Mouse (Mus musculus): ENCODE data around the gene Ggcx.

Gene Ggcx

DNA sequence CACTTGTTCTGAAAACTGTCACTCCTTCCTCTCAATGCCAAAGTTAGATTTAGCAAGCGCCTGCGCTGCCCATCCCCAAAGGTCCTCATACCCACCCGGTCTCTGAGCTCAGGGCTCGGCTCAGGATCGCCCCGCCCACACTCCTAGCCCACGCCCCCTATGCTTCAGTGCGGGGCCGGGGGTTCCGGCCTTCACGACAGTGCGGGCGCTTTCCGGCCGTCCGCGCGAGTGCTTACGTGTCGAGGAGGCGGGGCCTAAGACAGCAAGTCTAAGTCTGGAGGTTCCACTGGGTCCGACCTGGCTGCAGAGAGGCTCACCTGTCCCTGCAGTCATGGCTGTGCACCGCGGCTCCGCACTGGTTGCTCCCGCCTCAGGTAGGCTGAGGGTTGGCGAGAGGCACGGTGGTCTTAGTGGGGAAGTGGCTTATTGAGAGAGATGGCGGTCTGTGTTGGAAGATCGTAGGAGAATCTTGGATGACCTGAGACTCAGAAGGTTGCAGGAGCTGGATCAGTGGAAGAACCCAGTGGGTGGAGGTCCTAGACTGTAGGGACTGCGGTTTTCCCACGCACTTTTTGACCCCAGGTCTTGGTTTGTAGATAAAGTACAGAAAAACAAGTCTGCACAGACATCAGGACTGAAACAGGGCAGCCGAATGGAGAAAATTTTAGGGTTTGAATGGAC lies at the start of gene Ggcx:
TSS of gene Ggcx (plus strand) at position 233 of the 681 bp plus-strand sequence.
- DNase-seq (ENCODE audit: low read depth in 2 of 2, low spot score in 2 of 2), result peak; percentile 84 to 92

DNA sequence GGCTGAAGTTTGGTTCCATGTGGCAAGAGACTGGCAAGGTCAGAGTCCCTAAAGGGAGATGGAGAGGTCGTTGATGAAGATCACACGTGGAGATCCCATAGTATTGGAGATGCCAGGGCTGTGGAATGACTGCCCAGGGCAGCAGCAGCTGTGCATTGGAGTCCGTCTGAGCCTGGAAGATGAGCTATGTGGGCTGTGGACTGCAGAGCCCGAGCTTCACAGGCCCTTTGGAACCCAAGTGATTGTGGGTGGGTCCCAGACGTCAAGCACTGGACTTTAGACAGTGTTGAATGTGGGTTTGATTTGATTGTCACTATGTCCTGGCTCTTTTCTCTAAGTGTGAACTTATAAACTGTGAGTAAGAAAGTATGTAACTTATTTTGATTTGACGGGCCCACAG lies 49.1 kb upstream of the Ggcx start:
- no peak for DNase-seq (ENCODE audit: low read depth in 2 of 2, low spot score in 2 of 2)

DNA sequence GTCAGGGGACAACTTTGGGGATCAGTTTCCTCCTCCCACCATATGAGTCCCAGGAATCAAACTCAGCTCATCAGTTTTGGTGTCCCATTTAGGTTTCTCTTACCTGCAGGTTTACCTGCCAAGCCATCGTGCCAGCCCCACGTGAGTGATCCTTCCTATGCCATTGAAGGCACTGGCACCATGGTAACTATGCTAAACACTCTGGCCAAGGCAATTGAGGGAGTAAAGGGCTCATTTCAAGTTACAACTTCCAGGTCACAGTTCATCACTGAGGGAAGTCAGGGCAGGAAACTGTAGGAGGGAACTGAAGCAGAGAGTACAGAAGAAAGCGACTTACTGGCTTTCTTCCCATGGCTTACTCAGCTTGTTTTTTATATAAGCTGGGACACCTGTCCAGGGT lies 47.8 kb upstream of the Ggcx start:
- no peak for DNase-seq (ENCODE audit: low read depth in 2 of 2, low spot score in 2 of 2)

DNA sequence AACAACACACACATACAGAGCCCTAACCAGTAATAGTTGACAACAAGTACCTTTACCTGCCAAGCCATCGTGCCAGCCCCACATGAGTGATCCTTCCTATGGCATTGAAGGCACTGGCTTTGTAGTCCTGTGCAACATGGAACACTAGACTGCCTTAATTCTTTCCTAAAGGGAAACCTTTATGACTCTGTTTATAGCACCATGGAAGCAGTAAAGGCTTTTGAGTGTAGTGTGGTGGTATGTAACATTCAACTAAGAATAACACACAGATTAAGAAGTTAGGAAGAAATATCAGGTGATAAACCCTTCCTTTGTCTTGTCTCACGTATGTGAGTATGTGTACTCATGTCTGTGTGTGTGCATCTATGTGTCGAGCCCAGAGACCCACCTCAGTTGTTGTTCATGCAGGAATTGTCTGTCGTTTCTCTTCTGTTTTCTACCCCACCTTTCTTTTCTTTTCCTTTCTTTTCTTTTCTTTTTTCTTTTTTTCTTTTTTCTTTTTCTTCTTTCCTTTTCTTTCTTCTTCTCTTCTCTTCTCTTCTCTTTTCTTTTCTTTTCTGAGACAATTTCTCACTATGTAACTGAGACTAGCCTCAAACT lies 47.2 kb upstream of the Ggcx start, which contains the start of gene Rnf181:
TSS of gene Rnf181 (minus strand) at position 113 of the 600 bp plus-strand sequence.
- DNase-seq (ENCODE audit: low read depth in 2 of 2, low spot score in 2 of 2), result no peak

DNA sequence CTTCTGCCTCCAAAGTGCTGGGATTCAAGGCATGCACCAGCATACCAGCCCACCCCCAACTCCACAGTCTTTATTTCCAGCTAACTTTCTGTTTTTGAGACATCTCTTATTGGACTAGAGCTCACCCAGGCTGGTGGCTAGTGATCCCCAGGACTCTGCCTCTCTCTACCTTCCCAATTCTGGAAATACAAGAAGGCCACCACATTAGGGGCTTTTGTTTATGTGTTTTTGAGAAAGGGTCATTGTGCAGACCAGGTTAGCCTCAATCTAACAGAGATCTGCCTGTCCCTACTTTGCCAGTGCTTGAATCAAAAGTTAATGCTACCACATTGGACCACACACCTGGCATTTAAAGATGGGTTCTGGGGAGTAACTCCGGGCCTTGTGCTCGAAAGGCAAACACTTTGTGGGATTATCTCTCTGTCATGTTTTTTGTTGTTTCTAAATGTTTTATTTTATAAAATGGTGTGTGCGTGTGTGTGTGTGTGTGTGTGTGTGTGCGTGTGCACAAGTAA lies 46.6 kb upstream of the Ggcx start:
- no peak for DNase-seq (ENCODE audit: low read depth in 2 of 2, low spot score in 2 of 2)

DNA sequence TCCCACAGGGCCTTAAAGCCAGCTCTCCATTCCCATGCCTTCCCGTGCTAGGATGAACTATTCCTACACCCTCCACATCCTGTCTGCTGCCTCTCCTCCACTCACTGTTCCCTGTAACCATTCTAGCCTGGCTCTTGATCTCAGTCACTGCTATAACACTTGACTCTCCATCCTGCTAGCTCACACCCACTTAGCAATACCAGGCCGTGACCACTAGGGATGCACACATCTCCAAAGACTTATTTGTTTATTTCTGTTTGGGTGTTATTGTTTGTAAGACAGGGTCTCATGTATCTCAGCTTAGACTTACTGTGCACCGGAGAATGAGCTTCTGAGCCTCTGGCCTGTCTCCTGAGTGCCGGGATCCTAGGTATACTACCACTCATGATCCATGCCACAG lies 44.6 kb upstream of the Ggcx start:
- DNase-seq (ENCODE audit: low read depth in 2 of 2, low spot score in 2 of 2), result no peak

DNA sequence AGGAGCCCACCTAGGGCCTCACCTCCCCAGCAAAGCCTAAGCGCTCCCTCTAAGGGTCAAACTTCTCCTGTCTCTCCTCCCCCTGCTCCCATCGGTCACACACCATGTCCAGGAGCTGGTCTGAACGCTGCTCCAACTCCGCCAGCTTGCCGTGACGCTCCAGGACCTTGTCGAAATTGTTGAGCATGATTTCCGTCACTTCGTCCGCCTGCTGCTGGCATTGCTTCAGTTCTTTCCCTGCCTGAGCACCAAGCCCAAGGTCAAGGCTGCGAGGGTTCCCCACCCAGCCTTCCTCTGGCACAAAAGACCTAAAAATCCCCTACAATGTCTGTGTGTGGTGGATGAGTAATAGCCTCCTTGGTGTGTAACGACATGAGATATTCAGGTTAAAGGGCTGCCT lies 44.0 kb upstream of the Ggcx start:
- no peak for DNase-seq (ENCODE audit: low read depth in 2 of 2, low spot score in 2 of 2)

DNA sequence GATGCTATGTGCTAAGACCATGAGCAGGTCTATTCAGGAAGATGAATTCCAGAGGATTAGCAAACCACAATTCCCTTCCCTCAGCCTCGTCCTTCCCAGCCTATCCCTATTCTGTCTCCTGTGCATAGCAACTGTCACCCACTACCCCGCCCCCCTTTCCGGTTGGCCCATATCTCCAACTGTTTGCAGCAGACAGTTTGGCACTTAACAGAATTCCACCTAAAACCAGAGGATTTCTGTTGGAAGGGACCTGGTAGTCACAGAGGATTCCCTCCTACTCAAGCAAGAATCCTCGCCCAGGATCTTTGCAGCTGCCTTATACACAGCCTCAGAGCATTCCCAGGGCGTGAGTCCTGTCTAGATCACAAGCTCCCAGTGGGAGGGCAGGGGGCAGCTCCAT lies 43.0 kb upstream of the Ggcx start:
- no peak for DNase-seq (ENCODE audit: low read depth in 2 of 2, low spot score in 2 of 2)

DNA sequence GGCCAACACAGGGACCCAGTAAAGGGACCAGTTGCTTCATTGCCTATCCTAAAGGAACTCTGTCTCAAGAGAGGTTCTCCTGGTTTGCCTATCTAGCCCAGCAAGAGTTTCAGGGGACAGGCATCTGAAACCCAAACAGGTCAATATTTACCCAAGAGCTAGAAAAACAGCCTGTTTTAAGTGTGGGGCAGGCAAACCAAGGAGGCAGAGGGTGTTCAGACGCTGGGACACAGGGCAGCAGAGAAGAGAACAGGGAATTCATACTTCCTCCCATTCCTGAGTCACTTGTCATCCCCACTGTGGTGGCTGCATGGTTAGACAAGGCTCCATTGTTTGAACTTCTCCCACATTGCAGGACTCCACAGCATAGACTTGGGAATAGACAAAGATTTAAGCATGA lies 42.5 kb upstream of the Ggcx start:
- DNase-seq (ENCODE audit: low read depth in 2 of 2, low spot score in 2 of 2), result no peak

DNA sequence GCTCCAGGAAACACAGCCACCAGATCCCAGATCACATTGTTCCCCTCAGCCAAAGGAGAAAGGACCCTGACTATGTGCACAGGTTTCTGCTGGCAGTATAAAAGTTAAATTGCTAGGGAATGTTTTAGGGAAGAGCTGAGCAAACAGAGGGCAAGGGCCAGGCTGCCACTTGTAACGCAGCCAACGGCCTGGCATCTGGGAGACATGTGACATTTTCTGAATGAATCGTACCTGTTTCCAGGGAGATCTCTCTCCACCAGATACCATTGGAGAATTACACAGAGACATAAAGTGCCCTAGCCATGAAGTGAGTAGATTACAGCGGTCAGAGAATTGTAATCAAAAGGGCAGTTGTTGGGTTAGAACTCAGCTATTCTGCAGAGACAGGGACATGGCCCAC lies 40.9 kb upstream of the Ggcx start:
- no peak for DNase-seq (ENCODE audit: low read depth in 2 of 2, low spot score in 2 of 2)

DNA sequence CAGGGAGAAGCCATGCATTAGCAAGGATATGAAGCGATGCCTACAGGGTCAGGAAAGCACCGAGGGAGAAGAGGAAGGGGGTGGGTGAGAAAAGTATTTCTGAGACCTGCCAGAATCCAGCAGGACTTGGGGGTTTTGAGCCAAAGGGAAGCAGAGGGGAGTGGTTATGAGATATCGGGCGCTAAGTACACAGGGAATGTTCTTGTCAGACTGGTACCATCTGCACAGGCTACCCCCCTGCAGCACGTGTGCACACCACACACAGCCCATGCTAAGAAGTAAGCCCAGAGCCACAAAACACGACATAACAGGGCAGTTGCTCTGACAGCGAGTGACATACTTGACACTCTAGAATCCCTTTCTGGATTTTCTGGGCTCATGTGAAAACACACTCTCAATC lies 39.9 kb upstream of the Ggcx start:
- DNase-seq (ENCODE audit: low read depth in 2 of 2, low spot score in 2 of 2), result no peak

DNA sequence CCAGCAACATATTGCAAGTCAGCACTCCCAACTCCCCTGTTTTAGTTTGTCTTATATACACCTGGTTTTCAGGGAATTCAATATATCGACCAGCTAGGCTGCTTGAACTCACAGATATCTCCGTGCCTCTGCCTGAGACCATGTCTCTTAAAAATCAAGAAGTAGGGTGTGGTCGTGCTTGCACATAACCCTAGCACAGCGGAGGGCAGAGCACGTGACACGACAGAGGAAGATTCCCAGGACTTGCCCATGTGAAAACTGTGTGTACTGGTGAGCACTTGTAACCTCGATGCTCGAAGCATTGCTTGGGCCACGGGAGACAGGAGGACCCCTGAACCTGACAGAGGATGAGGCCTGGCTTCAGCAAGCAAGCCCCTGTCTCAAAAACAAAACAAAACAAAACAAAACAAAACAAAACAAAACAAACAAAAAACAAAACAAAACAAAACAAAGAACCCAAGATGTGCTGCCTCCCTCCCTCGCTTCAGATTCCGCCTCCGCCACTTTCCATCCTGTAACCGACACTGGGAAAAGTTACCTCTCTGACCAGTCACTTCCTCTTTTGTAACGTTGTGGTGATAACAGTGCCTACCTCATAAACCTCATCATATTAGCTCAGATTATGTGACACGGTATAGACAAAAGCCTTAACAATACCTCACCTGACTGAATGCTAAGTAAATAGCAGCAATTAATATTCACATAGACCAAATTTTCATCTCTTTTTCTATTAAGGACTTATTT lies 39.1 kb upstream of the Ggcx start:
- DNase-seq (ENCODE audit: low read depth in 2 of 2, low spot score in 2 of 2), result no peak

DNA sequence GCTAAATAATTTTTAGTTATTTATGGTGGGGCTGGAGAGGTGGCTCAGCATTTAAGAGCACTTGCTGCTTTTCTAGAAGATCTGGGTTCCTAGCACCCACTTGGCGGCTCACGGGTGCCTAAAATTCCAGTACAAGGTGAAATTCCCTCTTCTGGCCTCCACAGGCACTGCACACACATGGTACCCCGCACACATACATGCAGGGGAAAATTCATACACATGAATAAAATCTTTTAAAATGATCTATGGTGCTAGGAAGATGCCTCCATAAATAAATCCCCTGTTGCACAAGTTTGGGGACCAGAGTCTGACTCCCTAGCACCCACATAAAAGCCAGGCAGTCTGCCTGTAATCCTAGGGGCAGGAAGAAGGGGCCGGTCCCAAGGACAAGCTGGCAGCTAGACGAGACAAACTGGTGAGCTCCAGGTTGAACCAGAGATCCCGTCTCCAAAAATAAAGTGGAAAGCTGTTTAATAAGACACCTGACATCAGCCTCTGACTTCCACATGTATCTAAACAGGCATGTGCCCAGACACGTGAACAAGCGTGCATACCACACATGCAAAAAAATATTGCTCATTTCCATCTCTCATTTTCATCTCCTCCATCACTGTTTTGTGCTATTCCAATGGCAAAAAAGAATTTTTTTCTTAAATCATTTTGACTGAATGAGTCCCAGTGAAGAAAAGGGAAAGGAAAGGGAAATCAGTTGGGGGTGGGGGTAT lies 35.4 kb upstream of the Ggcx start:
- DNase-seq (ENCODE audit: low read depth in 2 of 2, low spot score in 2 of 2), result no peak

DNA sequence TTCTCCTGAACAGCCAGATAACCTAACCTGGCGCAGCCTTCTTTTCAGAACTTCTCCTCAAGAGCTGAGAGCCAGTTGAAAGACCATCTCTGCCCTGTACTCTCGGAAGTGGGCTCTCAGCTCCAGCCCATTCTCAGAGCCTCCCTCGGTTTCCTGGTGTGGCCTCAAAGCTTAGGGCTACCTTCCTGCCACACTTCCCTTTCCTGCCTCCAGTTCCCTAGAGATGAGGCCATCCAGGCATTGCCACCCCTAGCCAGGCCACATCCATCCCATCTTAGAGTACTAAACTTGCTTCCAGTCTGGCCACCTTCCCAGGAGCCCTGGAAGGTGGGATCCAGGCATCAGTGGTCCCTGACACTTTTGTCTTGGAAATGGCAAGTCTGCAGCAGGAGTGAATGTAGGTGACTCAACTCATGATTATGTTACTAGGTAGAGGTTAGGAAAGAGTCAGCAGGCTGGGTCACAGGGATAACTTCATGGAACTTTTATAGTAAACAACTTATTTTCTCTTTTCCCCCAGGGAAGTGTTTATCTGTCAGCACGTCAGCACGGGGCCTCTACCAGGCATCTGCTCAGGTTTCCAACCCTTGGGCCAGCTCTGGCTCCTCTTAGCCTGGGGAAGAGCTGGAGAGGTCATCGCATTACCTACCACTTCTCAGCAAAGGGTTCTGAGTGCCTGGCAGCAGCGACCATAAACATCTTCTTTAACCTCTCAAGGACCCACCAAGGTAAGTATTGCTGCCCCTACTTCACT lies 34.6 kb upstream of the Ggcx start:
- no peak for DNase-seq (ENCODE audit: low read depth in 2 of 2, low spot score in 2 of 2)

DNA sequence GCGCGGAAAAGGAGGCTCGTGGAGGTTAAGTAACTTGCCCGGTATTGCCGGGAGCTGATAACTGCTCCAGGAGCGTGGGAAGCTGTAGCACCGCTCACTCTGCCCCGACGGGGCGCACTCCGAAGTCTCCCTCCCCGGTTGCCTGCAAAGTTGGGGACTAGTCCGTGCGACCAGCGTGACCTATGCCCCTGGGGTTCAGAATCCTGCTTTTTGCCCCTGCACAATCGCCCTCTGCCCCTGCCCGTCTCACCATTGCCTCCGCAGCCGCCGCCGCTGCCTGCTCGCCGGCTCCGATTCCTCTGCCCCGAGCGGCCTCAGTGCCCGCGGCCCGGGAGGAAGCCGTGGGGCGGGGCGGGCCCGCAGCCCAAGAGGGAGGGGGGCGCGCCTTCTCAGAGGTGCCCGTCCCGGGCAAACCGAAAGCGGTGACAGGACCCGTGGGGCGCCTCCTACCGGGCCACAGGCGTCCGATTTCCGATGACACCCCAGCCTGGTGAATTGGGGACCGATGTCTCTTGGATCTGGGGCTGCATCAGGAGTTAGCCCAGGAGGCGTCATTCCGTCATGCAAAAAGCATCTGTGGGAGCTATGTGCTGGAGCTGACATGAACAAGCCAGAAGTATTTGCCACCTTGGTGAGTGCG lies 33.9 kb upstream of the Ggcx start, which contains the start of gene Vamp5:
TSS of gene Vamp5 (minus strand) at position 338 of the 640 bp plus-strand sequence.
- DNase-seq (ENCODE audit: low read depth in 2 of 2, low spot score in 2 of 2), result peak; percentile 84 to 85

DNA sequence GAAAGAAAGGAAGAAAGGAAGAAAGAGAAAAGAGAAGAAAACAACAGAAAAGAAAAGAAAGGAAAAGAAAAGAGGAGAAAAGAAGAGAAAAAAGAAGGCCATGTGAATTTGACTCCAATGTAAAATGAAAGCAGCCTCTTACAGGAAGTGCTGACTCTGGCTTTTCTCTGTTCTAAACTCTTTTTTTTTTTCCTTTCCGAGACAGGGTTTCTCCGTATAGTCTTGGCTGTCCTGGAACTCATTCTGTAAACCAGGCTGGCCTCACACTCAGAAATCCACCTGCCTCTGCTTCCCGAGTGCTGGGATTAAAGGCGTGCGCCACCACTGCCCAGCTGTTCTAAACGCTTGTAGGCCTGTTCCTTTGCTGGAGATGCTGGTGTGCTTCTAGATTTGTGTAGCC lies 31.6 kb upstream of the Ggcx start:
- no peak for DNase-seq (ENCODE audit: low read depth in 2 of 2, low spot score in 2 of 2)

DNA sequence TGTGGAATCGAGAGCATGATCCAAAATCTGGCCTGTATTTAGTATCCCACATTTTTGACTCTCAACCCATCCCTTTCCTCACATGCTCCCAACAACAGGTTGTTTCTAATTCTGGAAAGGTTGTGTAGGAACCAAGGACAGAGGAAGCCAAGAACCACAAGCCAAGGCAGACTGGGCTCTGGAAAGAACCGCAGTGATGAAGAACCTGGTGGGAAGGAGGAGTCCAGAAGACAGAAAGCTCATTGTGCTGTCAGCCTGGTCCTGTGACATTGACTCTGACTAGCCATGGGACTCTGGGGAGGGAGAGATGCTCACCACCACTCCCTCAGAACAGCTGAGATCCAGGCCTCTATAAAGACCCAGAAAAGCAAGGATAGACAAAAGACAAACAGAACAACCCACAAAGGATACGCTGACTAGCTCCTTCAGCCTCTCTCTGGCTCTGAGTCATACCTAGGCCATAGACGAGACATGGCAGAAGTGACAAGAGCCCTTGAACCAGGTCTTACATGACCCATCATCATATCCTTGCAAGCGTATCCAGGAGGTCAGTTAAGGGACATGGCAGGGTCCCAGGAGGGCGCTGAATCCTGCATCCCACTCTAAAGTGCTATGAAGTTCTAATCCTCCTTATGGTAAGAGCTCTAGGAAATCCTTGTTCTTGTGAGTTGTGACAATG lies 30.8 kb upstream of the Ggcx start:
- DNase-seq (ENCODE audit: low read depth in 2 of 2, low spot score in 2 of 2), result no peak

DNA sequence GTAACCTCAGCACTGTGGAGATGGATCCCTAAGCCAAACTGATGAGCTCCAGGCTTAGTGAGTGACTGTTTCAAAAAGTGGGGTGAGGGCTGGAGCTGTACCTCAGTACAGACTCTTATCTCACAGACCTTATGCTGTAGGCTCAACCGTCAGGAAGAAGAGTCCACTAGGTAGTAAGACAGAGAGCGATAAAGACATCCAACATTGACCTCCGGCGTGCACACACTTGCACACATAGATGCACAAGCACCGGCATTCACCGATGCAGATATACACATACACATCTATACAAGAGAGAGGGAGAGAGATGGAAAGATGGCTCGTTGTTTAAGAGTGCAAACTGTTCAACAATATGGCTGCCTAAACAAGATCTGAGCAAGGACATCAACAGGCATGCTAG lies 30.2 kb upstream of the Ggcx start:
- DNase-seq (ENCODE audit: low read depth in 2 of 2, low spot score in 2 of 2), result no peak

DNA sequence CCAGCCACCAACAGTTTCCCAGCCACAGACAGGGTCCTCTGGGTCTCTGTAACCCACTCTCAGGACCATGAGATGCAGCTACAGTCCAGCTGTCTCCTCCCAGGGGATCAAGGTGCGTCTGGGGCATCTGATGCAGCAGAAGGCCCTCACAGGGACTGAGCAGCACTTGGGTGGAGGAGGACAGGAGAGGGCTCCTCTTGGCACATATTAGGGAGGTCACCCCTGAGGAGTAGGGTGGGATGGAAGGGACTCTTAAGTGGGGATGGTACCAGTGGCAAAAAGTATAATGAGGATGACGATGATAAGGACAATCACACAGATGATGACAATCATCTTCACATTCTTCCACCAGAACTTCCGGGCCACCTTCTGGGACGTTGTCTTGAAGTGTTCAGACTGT lies 28.9 kb upstream of the Ggcx start:
- DNase-seq (ENCODE audit: low read depth in 2 of 2, low spot score in 2 of 2), result no peak

DNA sequence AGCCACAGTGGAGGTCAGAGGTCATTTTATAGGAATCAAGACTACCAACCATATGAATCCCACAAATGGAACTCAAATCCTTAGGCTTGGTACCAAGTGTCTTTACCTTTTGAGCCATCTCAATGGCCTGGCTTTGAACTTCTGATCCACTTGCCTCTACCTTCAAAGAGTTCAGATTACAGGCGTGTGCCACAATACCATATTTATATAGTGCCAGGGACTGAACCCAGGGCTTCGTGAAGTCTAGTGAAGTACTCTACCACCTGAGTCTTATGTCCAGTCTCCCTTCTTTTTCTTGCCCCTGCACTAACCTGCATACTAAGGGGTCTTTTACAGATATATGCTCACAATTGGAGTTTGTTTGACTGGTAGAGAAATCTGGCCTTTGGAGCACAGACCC lies 27.5 kb upstream of the Ggcx start:
- no peak for DNase-seq (ENCODE audit: low read depth in 2 of 2, low spot score in 2 of 2)

Data from CD8-positive naive resting alpha-beta T cell, adult 2 months (primary cell).